Mouse (Mus musculus) kidney, adult 8-10 months (tissue): ENCODE measurements at regions not wholly inside any gene's neighbourhood (a gene's known extent, or its start where the extent isn't known, plus 50 kb on each side); places are given as distances from the start of the nearest gene placed in this dataset.

Source experiments
- DNase-seq, 2 experiments: peaks; one replicate each; pipeline ENCODE4 v3.0.0; 2022

- no peak for DNase-seq
These were observed 646.4 kb upstream of the Slit2 start for GRCm38 (mm10) chr5:47336511-47336910.

GRCm38 (mm10) chr5:47339807-47340206, 643.1 kb upstream of the Slit2 start:
- DNase-seq = no peak

DNA sequence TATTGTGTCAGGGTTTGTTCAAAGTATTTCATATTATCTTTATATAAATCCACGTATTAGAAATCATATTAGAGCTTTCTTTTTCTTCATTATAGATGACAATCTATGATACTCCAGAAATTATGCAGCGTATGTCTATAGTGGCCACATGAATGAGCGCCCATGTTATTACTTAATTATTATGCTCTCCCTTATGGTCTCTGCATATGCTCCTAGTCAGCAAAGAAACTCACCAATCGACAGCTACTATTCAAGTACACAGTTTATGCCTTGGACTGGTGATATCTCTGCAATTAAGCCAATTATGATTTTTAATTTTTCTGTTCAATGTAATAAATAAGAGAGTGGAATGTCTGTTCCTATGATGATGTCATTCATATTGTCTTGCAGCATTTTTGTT, 612.8 kb upstream of the Slit2 start:
- no peak for DNase-seq

DNA sequence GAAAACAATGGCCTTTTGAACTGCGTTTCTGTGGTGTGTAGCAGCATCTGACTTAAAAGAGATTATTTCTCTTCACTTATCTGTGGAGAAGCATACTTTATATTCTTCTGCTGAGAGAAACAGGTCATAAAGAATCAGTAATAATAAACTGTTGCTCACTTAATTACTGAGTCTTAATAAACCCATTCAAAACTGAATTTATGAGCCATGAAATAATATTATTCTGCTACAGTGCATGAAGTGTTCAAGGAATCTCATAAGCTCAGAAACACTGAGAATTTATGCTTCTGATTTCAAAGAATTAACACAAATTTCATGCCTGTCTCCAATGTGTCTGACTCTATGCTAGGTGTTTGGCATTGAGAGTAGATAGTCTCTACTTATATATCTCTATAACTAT, 597.0 kb upstream of the Slit2 start:
- DNase-seq = no peak

DNA sequence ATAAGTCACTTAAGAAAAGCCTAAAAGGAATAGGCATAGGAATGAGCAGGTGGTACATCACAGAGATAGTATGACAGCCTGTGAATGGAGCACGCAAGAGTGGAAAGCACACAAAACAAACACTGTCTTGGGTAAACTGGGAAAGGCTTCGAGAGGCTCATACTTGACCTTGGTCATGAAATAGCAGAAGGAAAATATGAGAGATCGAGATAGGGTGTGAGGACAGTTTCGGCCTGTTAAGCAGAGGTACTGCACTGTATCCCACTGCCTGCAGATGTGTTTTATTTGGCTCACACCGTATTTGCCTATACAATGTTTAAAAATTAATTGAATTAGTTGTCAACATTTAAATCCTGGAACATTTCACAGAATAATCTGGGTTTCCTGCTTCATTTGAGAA, 596.2 kb upstream of the Slit2 start:
- no peak for DNase-seq

- DNase-seq = no peak
These were observed 592.2 kb upstream of the Slit2 start for GRCm38 (mm10) chr5:47390735-47391134.

GRCm38 (mm10) chr5:47396874-47397273, 586.1 kb upstream of the Slit2 start:
- DNase-seq = no peak

DNA sequence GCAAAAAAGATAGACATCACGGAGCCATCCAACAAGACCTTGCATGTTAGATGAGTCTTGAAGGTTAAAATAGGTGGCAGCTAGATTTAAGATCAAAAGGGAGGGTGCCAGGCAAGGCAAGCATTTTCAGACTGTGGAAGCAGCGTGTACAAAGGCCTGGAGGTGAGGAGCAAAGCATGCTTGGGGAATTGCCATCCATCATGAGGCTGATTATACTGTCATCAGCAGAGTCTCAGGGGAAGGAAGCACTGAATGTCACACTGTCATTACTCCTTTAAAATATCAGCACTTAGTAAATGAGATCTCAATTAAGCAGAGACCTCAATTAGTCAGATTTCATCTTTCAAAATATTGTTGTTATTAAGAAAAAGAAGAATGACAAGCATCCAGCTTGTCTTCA, 561.0 kb upstream of the Slit2 start:
- no peak for DNase-seq

GRCm38 (mm10) chr5:47426040-47426439, 556.9 kb upstream of the Slit2 start:
- DNase-seq = no peak

- no peak for DNase-seq
These were observed 556.5 kb upstream of the Slit2 start for GRCm38 (mm10) chr5:47426467-47426866.

DNA sequence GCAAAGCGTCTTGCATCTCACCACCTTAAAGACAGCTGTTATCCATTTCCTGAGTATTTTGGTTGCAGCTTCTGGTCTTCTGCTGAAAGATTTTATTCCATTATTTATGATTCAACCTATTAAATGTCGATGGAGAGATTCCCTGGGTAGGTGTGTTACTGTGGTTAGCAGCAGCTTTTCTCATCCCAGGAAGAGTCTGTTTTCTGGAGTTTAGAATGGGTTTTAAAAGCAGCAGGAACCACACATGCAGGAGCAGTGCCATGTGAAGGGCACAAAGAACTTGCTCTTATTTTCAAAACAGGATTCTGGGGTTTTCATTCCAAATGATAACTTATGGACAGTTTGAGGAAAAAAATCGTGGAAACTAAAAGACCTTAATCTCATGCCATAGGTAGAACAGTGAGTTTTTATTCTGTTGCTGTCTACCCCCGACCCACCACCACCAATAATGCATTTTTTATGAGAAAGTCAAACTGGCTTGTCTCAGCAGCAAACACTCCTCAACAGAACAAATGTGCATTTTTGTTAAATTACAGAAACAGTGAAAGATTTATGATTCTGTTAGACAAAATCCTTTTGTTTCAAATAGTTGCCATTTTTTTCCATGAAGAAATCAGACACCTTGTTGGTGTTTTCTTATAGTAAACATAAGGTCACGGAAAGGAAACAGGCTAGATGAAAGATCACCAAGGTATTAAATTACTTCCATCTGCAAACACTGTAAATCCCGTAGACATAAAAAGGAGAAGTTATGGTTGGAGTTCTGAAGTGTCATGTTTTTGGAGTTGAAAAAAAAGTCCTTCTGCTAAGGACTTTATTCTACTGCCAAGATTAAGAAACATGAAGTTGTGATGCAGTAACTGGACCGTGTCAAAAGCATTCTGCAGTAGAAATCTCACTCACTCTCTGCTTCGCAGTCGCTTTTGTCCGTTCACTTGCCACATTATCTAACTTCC, 553.4 kb upstream of the Slit2 start:
- no peak for DNase-seq

GRCm38 (mm10) chr5:47431599-47432328, 551.2 kb upstream of the Slit2 start:
- DNase-seq = peak in 1 of 2 experiments; percentile 7

DNA sequence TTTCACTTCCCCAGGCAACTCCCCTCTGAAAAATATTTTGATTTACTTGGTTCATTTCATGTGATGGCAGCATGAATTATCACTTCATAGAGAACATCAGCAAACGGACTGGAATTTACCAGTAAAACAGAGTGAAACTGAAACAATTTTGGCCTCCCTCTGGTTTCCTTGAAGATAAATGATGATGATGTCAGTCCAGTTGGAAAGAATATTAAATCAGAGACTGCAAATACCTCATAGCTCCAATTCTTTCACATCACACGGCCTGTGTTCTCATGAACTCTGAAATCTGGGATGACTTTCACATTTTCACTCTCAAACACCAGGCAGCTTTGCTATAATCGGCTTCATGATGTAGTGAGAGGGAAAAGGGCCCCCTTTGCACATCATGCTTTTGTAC, 546.5 kb upstream of the Slit2 start:
- DNase-seq = no peak

DNA sequence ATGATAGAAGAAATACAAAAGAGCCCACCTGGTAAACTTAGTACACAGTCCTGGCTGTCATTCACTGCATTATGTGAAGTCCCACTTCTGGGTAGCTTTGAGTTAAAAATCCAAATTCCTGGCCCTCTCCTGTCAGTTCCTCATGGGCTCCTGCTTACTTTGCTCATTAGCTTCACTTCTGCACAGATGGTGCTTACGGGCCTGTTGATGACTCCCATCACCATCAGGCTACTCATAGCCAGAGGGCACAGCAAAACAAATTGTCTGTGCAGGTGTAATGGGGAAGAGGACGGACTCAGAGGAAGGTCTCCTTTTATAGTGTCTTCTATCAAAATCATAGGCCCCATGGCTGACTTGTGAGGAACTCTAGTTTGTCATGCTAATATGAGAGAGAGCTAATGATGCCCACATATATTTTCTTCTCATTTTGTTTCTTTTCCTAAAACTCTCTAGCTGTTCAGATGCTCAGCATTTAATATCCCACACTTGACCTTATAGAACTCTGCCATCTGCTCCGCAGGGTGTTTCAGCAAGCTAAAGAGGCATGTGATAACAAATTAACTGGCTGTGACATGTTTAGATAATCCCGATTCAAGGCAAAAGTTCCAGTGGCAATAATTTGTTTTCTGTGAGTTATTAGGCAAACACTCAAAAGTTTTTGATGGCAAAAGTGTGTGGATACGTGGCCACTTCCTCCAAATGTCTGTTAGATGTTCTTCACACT, 536.5 kb upstream of the Slit2 start:
- no peak for DNase-seq

DNA sequence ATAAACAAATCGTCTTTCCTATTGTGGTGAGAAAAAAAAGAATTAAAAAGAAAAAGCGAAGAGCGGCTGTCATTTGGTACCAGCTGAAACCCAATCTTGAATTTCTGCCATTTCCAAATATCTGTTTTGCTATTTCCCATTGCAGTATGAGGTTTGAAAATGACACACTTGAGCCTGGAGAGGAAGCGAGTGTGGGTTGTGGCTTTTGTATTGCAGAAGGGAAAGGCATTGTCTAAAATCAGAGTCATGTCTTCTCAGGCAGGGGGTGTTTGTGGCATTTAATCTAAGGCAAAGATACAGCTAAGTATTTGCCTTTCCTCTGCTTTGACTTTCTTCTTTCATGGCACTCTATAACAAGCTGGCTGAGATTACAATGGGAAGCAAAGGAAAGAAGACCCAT, 518.1 kb upstream of the Slit2 start:
- no peak for DNase-seq

DNA sequence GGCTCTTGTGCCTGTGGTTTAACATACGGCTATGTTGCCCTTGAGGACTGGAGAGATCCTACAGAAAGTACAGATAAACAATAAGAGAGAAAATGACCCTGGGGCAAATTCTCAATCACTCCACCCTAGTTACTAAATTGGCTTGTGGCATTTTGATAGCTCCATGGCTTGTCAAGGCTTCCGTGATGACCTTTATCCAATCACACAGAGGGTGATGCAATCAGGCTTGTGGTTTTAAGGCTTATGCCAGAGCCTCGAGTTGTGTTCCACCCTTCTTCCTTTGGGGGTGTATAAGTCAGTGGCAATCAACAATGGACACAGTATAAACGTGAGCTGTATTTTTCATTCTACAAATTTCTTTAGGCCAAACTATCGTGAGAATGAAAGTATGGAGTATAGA, 513.5 kb upstream of the Slit2 start:
- DNase-seq = no peak

- no peak for DNase-seq
These were observed 510.7 kb upstream of the Slit2 start for GRCm38 (mm10) chr5:47472027-47472825.

DNA sequence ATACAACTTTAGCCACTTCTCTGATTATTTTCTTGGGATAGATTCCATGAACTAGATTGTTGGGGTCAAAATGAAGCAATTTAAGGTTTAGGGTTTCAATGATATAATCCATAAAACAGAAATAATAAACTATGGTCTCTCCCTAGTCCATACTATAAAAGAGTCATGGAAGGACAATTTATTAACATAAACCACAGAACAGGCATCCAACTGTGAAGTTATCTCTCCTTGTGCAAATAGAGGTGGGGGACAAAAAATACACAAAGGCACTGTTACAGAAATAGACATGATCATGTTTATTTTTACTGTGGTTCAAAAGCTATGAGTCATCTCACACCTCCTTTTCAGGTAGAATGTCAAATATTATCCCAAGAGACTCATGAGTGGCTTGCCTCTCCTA, 503.0 kb upstream of the Slit2 start:
- DNase-seq = no peak

DNA sequence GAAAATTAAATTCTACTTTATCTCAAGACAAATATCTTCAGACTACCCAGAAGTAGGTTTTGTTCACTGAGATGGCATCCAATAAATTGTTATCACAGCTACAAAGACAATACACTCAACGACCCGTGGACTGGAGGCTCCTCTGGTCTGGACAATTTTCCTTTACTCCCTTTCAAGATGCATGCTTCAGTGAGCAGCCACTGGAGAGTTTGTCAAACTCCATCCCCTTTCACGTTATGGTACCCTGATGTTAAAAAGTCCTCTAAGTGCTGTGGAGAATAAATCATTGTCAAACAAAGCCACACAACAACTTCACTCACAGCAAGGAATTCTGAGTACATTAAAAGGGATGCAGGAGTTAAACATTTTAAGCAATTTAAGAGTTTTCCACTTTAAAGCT, 486.7 kb upstream of the Slit2 start:
- DNase-seq = no peak

DNA sequence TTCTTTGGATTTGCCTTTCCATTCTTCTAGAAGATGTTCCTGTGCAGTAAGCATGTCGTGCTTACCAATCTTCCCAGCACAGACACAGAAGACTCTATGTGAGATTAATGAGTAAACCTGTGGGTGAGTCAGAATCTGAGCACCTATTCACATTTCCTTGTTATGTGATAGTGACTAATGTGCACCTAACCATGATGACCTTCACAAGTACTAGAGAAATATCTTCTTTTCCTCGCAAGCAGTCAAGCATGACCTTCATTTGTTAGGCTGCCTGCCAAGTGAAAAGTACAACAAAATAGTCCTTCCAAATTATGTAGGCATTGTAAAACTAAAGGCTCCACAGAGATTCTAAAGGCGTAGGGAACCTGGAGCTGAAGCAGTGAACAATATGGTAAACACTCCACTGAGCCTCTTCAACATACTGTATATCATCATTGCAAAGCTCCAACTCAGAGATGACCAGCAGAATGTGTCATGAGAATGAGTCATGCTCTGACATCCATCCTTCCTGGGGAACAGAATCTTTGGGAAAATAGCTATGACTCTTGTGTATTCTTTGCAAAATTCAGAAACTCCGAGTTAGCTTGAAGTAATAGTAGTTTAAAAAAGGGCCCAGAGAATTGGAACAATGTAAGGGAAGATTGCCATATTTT, 480.0 kb upstream of the Slit2 start:
- peak; percentile 0 to 2 for DNase-seq

DNA sequence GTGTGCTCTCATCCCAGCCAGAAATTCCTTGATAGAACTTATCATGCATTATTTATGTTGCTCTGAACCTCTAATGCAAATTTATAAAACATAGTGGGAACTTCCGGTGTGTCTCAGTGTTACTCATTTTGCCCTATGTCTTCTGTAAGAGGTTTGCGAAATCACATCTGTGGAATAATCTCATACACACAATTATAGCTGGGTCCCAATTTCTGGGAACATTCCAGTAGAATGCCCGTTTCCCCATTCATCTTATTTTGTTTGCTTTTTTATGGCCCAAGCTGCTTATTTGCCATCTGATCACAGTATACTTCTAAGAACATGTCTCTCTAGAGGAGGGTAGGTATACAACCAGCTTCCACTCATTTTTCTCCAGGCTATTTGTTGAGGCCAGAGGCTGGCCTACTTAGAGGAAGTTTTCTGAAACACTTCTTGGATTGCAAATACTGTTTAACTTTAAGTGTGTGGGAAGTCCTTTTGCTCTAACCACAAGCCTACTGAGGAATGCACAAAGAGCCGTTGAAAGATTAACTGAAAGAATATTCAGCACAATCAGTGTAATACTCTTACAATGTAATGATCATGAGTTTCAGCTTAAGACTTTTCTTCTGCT, 474.1 kb upstream of the Slit2 start:
- DNase-seq = no peak
